Mouse (Mus musculus): Measurements from ENCODE around the gene Midn. TPM values are rescaled to one million over a fixed set of nuclear protein-coding genes. Genes with fewer than 3 reads are reported as not detected.

The Midn gene
- polyA plus RNA-seq, 1 experiment from 2014 or later, result 28.9 TPM

DNA sequence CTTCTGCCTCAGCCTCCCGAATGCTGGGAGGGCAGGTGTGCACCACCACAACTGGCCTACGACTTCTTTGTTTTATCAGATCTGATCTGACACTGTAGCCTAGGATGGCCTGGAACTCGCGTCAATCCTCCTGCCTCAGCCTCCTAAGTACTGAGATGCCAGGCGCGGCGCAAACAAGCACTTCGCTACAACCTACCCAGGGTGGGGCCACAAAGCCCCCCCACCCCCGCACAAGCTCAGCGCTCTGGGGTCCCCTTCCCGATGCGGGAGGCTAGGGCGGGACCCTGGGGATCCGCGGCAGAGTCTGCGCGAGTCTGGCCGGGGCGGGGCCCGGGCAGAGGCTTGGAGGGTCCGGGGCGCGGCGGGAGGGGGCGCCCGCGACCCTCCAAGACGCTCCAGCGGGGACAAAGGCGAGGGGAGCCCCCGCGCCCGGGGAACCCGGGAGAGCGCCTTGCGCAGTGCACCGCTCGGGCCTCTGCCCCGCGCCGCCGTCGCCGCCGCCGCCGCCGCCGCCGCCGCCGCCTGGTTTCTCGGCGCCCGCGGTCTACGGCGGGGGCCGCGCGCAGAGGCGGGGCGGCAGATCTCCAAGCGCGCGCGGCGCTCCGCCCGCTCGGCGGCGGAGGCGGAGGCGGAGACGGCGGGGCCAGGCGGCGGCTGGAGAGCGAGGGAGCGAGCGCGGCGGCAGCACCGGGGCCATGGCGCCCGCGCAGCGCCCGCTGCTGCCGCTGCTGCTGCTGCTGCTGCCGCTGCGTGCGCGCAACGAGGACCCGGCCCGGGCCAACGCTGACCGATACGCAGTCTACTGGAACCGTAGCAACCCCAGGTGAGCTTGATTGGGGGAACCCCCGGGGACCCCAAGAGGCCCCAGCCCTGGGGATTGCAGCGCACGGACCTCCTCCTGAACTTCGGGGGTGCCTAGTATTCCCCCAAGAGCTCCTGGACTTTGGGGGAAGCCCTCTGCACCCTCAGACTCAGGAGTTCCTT is 31.3 kb downstream of the Midn start, which contains the start of gene Efna2:
Gene Efna2, plus strand, starts transcription at position 415 of the 984 bp plus-strand sequence.
- Histone ChIP-seq H3K4me1 (replicated peaks; ENCODE audit: control insufficient read depth, insufficient read depth, low read length) (peaks cover 14% of the 10 kb centered on the region), H3K9me3 (ENCODE audit: control insufficient read depth, low read length) (no peaks in the 10 kb centered on the region), H3K4me3 (ENCODE audit: low read depth, low read length) (peak within 1 kb of the TSS; percentile 70), H3K4me2 (ENCODE audit: low read length) (peak within 1 kb of the TSS; percentile 71), H3K9ac (ENCODE audit: low read length) (peak within 1 kb of the TSS; percentile 83), H3K27ac (ENCODE audit: low read depth) (peak within 1 kb of the TSS; percentile 54), H3K36me3 (ENCODE audit: control insufficient read depth, insufficient read depth, low read length) (peaks cover 10% of the 10 kb centered on the region), H3K27me3 (replicated peaks; ENCODE audit: control insufficient read depth, insufficient read depth, low read length) (no peaks in the 10 kb centered on the region)
- 1% methylated on average over 94 of the region's 106 CpGs for WGBS
- ATAC-seq (replicated peaks; ENCODE audit: low FRiP score, low TSS enrichment, low read depth) (peak; percentile 44), DNase-seq (ENCODE audit: low spot score) (no peak)

DNA sequence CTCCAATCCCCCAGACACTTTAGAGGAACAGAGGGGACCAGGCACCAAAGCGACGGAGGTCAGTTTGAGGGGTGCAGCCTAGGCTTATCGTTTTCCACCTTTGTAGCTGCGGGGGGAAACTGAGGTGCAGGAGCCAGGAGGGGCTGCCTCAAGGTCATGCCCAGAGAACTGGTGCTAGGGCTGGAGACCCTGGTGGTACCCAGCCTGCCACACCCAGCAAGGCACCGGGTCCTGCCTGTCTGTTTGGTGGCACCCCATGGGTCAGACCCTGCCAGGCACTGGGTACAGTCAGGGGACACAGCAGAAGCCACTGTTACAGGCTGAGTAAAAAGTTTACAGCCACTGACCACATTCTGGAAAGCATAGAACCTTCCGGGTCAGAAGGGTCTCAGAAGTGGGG is 32.2 kb downstream of the Midn start:
- H3K4me2 ChIP-seq (ENCODE audit: low read length), result peak overlapping the region; percentile 71
- no peaks in the 10 kb centered on the region for H3K27me3 ChIP-seq (replicated peaks; ENCODE audit: control insufficient read depth, insufficient read depth, low read length)
- no peak for ATAC-seq (replicated peaks; ENCODE audit: low FRiP score, low TSS enrichment, low read depth)
- H3K4me3 ChIP-seq (ENCODE audit: low read depth, low read length), result peak overlapping the region; percentile 70
- peak overlapping the region; percentile 83 for H3K9ac ChIP-seq (ENCODE audit: low read length)
- H3K36me3 ChIP-seq (ENCODE audit: control insufficient read depth, insufficient read depth, low read length), result peaks cover 10% of the 10 kb centered on the region
- DNase-seq (ENCODE audit: low spot score), result no peak
- no peaks in the 10 kb centered on the region for H3K9me3 ChIP-seq (ENCODE audit: control insufficient read depth, low read length)
- peaks cover 14% of the 10 kb centered on the region for H3K4me1 ChIP-seq (replicated peaks; ENCODE audit: control insufficient read depth, insufficient read depth, low read length)
- no peak overlapping the region for H3K27ac ChIP-seq (ENCODE audit: low read depth)
- WGBS, result 39% methylated on average over 6 of the region's 6 CpGs

DNA sequence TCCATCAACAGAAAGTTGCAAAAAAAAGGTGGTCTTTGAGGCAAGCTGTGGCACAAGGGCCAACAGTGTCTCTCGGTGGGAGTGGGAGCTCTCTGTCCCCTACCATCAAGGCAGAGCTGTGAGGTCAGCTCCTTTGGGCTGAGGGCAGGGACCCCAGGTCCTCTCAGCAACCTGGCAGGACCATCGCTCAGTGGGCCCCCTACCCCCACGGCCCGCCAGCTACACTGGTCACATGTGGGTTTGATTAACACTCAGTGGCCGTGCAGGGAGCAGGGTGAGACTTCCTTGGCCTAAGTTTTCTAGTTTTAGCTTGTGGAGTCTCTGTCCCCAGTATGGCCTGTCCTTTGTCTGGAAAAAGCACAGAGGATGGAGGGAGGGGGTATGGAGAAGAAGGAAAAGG is 32.8 kb downstream of the Midn start:
- H3K36me3 ChIP-seq (ENCODE audit: control insufficient read depth, insufficient read depth, low read length), result peaks cover 10% of the 10 kb centered on the region
- H3K4me2 ChIP-seq (ENCODE audit: low read length), result peak overlapping the region; percentile 71
- 35% methylated on average over 5 of the region's 5 CpGs for WGBS
- peaks cover 14% of the 10 kb centered on the region for H3K4me1 ChIP-seq (replicated peaks; ENCODE audit: control insufficient read depth, insufficient read depth, low read length)
- peak overlapping the region; percentile 83 for H3K9ac ChIP-seq (ENCODE audit: low read length)
- DNase-seq (ENCODE audit: low spot score), result no peak
- ATAC-seq (replicated peaks; ENCODE audit: low FRiP score, low TSS enrichment, low read depth), result no peak
- no peak overlapping the region for H3K27ac ChIP-seq (ENCODE audit: low read depth)
- H3K4me3 ChIP-seq (ENCODE audit: low read depth, low read length), result peak overlapping the region; percentile 70
- H3K9me3 ChIP-seq (ENCODE audit: control insufficient read depth, low read length), result no peaks in the 10 kb centered on the region
- no peaks in the 10 kb centered on the region for H3K27me3 ChIP-seq (replicated peaks; ENCODE audit: control insufficient read depth, insufficient read depth, low read length)

DNA sequence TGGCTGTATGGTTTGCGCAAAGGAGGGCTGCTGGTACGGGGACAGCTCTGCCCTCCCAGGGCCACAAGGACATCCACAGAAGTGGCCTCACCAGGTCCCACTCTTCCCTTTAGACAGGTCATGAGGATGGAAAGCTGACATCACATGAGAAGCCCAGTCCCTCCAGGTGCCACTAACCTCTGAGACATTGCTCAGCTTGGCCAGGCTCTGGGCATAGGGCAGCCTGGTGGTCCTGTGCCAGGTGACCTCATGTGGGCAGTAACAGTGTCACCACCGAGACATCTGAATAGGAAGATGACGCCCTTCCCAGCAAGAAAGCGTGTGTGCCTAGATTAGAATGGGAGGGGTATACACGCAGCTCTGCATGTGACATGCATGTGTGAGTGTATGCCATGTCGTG is 34.5 kb downstream of the Midn start:
- no peak overlapping the region for H3K4me2 ChIP-seq (ENCODE audit: low read length)
- H3K4me1 ChIP-seq (replicated peaks; ENCODE audit: control insufficient read depth, insufficient read depth, low read length), result peaks cover 14% of the 10 kb centered on the region
- H3K9me3 ChIP-seq (ENCODE audit: control insufficient read depth, low read length), result no peaks in the 10 kb centered on the region
- ATAC-seq (replicated peaks; ENCODE audit: low FRiP score, low TSS enrichment, low read depth), result no peak
- no peak overlapping the region for H3K9ac ChIP-seq (ENCODE audit: low read length)
- 89% methylated on average over 7 of the region's 7 CpGs for WGBS
- DNase-seq (ENCODE audit: low spot score), result no peak
- H3K36me3 ChIP-seq (ENCODE audit: control insufficient read depth, insufficient read depth, low read length), result peaks cover 18% of the 10 kb centered on the region
- no peak overlapping the region for H3K27ac ChIP-seq (ENCODE audit: low read depth)
- no peak overlapping the region for H3K4me3 ChIP-seq (ENCODE audit: low read depth, low read length)
- H3K27me3 ChIP-seq (replicated peaks; ENCODE audit: control insufficient read depth, insufficient read depth, low read length), result no peaks in the 10 kb centered on the region

DNA sequence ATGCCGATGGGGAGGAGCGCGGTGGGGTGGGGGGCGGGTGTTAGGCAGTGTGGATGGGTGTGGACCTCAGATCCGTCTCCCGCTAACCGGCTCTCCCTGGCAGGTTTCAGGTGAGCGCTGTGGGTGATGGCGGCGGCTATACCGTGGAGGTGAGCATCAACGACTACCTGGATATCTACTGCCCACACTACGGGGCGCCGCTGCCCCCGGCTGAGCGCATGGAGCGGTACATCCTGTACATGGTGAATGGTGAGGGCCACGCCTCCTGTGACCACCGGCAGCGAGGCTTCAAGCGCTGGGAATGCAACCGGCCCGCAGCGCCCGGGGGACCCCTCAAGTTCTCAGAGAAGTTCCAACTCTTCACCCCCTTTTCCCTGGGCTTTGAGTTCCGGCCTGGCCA is 38.6 kb downstream of the Midn start:
- Histone ChIP-seq H3K27ac (ENCODE audit: low read depth) (no peak overlapping the region), H3K27me3 (replicated peaks; ENCODE audit: control insufficient read depth, insufficient read depth, low read length) (peaks cover 26% of the 10 kb centered on the region), H3K4me3 (ENCODE audit: low read depth, low read length) (no peak overlapping the region), H3K4me2 (ENCODE audit: low read length) (no peak overlapping the region), H3K36me3 (ENCODE audit: control insufficient read depth, insufficient read depth, low read length) (peaks cover 36% of the 10 kb centered on the region), H3K9ac (ENCODE audit: low read length) (no peak overlapping the region), H3K4me1 (replicated peaks; ENCODE audit: control insufficient read depth, insufficient read depth, low read length) (peaks cover 7% of the 10 kb centered on the region; the same call in 1 of the 2 replicates), H3K9me3 (ENCODE audit: control insufficient read depth, low read length) (no peaks in the 10 kb centered on the region)
- DNase-seq (ENCODE audit: low spot score) (no peak), ATAC-seq (replicated peaks; ENCODE audit: low FRiP score, low TSS enrichment, low read depth) (no peak)
- WGBS, result 51% methylated on average over 27 of the region's 27 CpGs

DNA sequence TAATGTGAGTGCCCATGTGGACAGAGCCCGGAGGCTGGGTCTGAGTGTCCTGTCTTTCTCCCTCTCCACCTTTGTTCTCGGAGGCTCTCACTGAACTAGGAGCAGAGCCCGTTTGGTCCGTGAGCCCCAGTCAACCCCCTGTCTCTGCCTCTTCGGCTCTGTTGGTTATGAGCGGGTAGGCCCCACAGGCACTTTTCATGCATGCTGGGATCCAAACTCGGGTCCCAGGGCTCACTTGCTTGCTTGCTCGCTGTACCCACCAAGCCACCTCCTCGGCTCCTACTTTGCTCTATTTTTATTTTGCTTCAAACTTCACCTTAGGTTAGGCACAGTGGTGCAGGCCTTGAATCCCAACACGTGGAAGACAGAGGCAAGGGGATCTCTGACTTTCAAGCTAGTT is 39.7 kb downstream of the Midn start:
- H3K9me3 ChIP-seq (ENCODE audit: control insufficient read depth, low read length), result no peaks in the 10 kb centered on the region
- H3K4me3 ChIP-seq (ENCODE audit: low read depth, low read length), result no peak overlapping the region
- ATAC-seq (replicated peaks; ENCODE audit: low FRiP score, low TSS enrichment, low read depth) (no peak), DNase-seq (ENCODE audit: low spot score) (no peak)
- no peak overlapping the region for H3K4me2 ChIP-seq (ENCODE audit: low read length)
- peaks cover 7% of the 10 kb centered on the region; the same call in 1 of the 2 replicates for H3K4me1 ChIP-seq (replicated peaks; ENCODE audit: control insufficient read depth, insufficient read depth, low read length)
- no peak overlapping the region for H3K9ac ChIP-seq (ENCODE audit: low read length)
- 90% methylated on average over 10 of the region's 10 CpGs for WGBS
- peaks cover 32% of the 10 kb centered on the region for H3K27me3 ChIP-seq (replicated peaks; ENCODE audit: control insufficient read depth, insufficient read depth, low read length)
- H3K27ac ChIP-seq (ENCODE audit: low read depth), result no peak overlapping the region
- peaks cover 31% of the 10 kb centered on the region for H3K36me3 ChIP-seq (ENCODE audit: control insufficient read depth, insufficient read depth, low read length)

DNA sequence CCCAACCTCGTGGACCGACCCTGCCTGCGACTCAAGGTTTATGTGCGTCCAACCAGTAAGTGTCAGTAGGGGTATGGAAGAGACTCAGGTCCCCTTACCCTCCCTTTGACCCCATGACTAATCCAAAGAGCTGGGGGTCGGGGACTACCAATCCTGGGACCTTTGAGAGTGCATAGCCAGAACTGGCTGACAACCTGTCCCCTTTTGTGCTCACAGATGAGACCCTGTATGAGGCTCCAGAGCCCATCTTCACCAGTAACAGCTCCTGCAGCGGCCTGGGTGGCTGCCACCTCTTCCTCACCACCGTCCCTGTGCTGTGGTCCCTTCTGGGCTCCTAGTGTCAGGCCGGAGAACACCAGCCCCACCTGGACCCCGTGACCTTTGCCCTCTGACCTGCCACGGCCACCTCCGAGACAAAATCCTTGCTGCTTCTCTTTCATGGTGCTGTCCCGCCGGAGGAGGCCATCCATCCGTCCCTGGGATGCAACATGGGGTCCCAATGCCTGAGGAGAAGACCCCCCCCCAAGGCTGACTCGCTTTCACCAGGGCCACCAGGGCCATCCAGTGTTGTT is 40.5 kb downstream of the Midn start:
- ATAC-seq (replicated peaks; ENCODE audit: low FRiP score, low TSS enrichment, low read depth), result no peak
- 82% methylated on average over 15 of the region's 15 CpGs for whole genome bisulfite sequencing
- peaks cover 26% of the 10 kb centered on the region for H3K36me3 ChIP-seq (ENCODE audit: control insufficient read depth, insufficient read depth, low read length)
- H3K4me1 ChIP-seq (replicated peaks; ENCODE audit: control insufficient read depth, insufficient read depth, low read length), result peaks cover 7% of the 10 kb centered on the region; the same call in 1 of the 2 replicates
- peaks cover 32% of the 10 kb centered on the region for H3K27me3 ChIP-seq (replicated peaks; ENCODE audit: control insufficient read depth, insufficient read depth, low read length)
- H3K9ac ChIP-seq (ENCODE audit: low read length), result no peak overlapping the region
- H3K9me3 ChIP-seq (ENCODE audit: control insufficient read depth, low read length), result no peaks in the 10 kb centered on the region
- no peak for DNase-seq (ENCODE audit: low spot score)
- H3K27ac ChIP-seq (ENCODE audit: low read depth), result no peak overlapping the region
- H3K4me2 ChIP-seq (ENCODE audit: low read length), result no peak overlapping the region
- no peak overlapping the region for H3K4me3 ChIP-seq (ENCODE audit: low read depth, low read length)

DNA sequence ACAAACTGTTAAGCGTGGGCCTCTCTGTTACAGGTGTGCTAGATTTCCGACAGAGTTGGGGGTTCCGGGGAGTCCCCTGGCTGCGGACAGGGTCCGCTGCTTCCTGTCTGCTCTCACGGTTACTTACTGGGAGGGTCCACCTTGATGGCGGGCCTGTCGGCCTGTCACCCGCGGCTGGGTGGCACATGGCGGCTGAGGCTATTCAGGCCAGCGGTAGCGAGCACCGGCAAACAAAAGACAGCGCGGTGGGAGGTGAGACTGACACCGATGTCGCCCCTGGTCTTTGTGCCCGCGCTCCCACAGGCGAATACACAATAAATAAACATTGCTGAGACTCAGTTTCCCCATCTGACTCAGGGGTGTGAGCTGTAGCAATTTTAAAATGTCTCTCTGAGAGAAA is 41.9 kb downstream of the Midn start:
- peak overlapping the region; percentile 34 for H3K4me3 ChIP-seq (ENCODE audit: low read depth, low read length)
- H3K36me3 ChIP-seq (ENCODE audit: control insufficient read depth, insufficient read depth, low read length), result peaks cover 26% of the 10 kb centered on the region
- H3K9ac ChIP-seq (ENCODE audit: low read length), result peak overlapping the region; percentile 18; the same call in 1 of the 2 replicates
- peaks cover 7% of the 10 kb centered on the region; the same call in 1 of the 2 replicates for H3K4me1 ChIP-seq (replicated peaks; ENCODE audit: control insufficient read depth, insufficient read depth, low read length)
- WGBS, result 18% methylated on average over 21 of the region's 21 CpGs
- no peaks in the 10 kb centered on the region for H3K9me3 ChIP-seq (ENCODE audit: control insufficient read depth, low read length)
- no peak for DNase-seq (ENCODE audit: low spot score)
- ATAC-seq (replicated peaks; ENCODE audit: low FRiP score, low TSS enrichment, low read depth), result no peak
- peaks cover 32% of the 10 kb centered on the region for H3K27me3 ChIP-seq (replicated peaks; ENCODE audit: control insufficient read depth, insufficient read depth, low read length)
- H3K27ac ChIP-seq (ENCODE audit: low read depth), result no peak overlapping the region
- peak overlapping the region; percentile 58 for H3K4me2 ChIP-seq (ENCODE audit: low read length)
